Mouse (Mus musculus): Measurements from ENCODE around the gene 2300002M23Rik. TPM values are rescaled to one million over a fixed set of nuclear protein-coding genes. Genes with fewer than 3 reads are reported as not detected.
A peak's percentile ranks its signal among the peaks of the same experiment; 100 is the strongest.

The 2300002M23Rik gene
- polyA plus RNA-seq, 1 experiment from 2014 or later = 0.11 TPM

- 53% methylated on average over 10 of the region's 10 CpGs for WGBS
- no peak for ATAC-seq (ENCODE audit: low read depth)
- Histone ChIP-seq H3K9ac (ENCODE audit: low read length) (no peak overlapping the region), H3K4me2 (ENCODE audit: low read depth, low read length) (no peak overlapping the region), H3K27me3 (ENCODE audit: control insufficient read depth, insufficient read depth, low read depth, low read length) (no peaks in the 10 kb centered on the region), H3K27ac (ENCODE audit: low read length) (no peak overlapping the region), H3K36me3 (ENCODE audit: control insufficient read depth, insufficient read depth, low read length) (no peaks in the 10 kb centered on the region), H3K4me3 (ENCODE audit: low read length) (no peak overlapping the region), H3K4me1 (replicated peaks; ENCODE audit: control insufficient read depth, insufficient read depth, low read length) (no peaks in the 10 kb centered on the region), H3K9me3 (ENCODE audit: control insufficient read depth, low read length) (no peaks in the 10 kb centered on the region)
These were observed 27.7 kb upstream of the 2300002M23Rik start for GRCm38 (mm10) chr17:35539540-35539939.

- Histone ChIP-seq H3K9me3 (ENCODE audit: control insufficient read depth, low read length) (no peaks in the 10 kb centered on the region), H3K4me1 (replicated peaks; ENCODE audit: control insufficient read depth, insufficient read depth, low read length) (no peaks in the 10 kb centered on the region), H3K4me3 (ENCODE audit: low read length) (no peak overlapping the region), H3K36me3 (ENCODE audit: control insufficient read depth, insufficient read depth, low read length) (no peaks in the 10 kb centered on the region), H3K4me2 (ENCODE audit: low read depth, low read length) (no peak overlapping the region), H3K27me3 (ENCODE audit: control insufficient read depth, insufficient read depth, low read depth, low read length) (no peaks in the 10 kb centered on the region), H3K9ac (ENCODE audit: low read length) (no peak overlapping the region), H3K27ac (ENCODE audit: low read length) (no peak overlapping the region)
- ATAC-seq (ENCODE audit: low read depth) = no peak
- WGBS = 76% methylated on average over 15 of the region's 15 CpGs
These were observed 24.4 kb upstream of the 2300002M23Rik start for GRCm38 (mm10) chr17:35542761-35543411.

- 49% methylated on average over 14 of the region's 14 CpGs for WGBS
- no peaks in the 10 kb centered on the region for H3K36me3 ChIP-seq (ENCODE audit: control insufficient read depth, insufficient read depth, low read length)
- H3K4me2 ChIP-seq (ENCODE audit: low read depth, low read length) = 0 out of 2 replicates have a peak overlapping the region, but pooled peaks have one; percentile 4
- no peak for ATAC-seq (ENCODE audit: low read depth)
- H3K27ac ChIP-seq (ENCODE audit: low read length) = no peak overlapping the region
- H3K9me3 ChIP-seq (ENCODE audit: control insufficient read depth, low read length) = no peaks in the 10 kb centered on the region
- no peak overlapping the region for H3K9ac ChIP-seq (ENCODE audit: low read length)
- no peak overlapping the region for H3K4me3 ChIP-seq (ENCODE audit: low read length)
- no peaks in the 10 kb centered on the region for H3K4me1 ChIP-seq (replicated peaks; ENCODE audit: control insufficient read depth, insufficient read depth, low read length)
- no peaks in the 10 kb centered on the region for H3K27me3 ChIP-seq (ENCODE audit: control insufficient read depth, insufficient read depth, low read depth, low read length)
These were observed 23.8 kb upstream of the 2300002M23Rik start for GRCm38 (mm10) chr17:35543412-35543861.

GRCm38 (mm10) chr17:35544001-35544400, 23.2 kb upstream of the 2300002M23Rik start:
- Histone ChIP-seq H3K4me3 (ENCODE audit: low read length) (no peak overlapping the region), H3K4me2 (ENCODE audit: low read depth, low read length) (no peak overlapping the region), H3K9me3 (ENCODE audit: control insufficient read depth, low read length) (no peaks in the 10 kb centered on the region), H3K9ac (ENCODE audit: low read length) (no peak overlapping the region), H3K27ac (ENCODE audit: low read length) (no peak overlapping the region), H3K4me1 (replicated peaks; ENCODE audit: control insufficient read depth, insufficient read depth, low read length) (peaks cover 5% of the 10 kb centered on the region; the same call in 1 of the 2 replicates), H3K27me3 (ENCODE audit: control insufficient read depth, insufficient read depth, low read depth, low read length) (no peaks in the 10 kb centered on the region), H3K36me3 (ENCODE audit: control insufficient read depth, insufficient read depth, low read length) (no peaks in the 10 kb centered on the region)
- no peak for ATAC-seq (ENCODE audit: low read depth)
- 64% methylated on average over 6 of the region's 6 CpGs for WGBS

- H3K4me1 ChIP-seq (replicated peaks; ENCODE audit: control insufficient read depth, insufficient read depth, low read length) = peaks cover 9% of the 10 kb centered on the region
- no peak overlapping the region for H3K4me2 ChIP-seq (ENCODE audit: low read depth, low read length)
- no peak overlapping the region for H3K27ac ChIP-seq (ENCODE audit: low read length)
- WGBS = 33% methylated on average over 6 of the region's 6 CpGs
- no peak overlapping the region for H3K4me3 ChIP-seq (ENCODE audit: low read length)
- no peaks in the 10 kb centered on the region for H3K27me3 ChIP-seq (ENCODE audit: control insufficient read depth, insufficient read depth, low read depth, low read length)
- no peak overlapping the region for H3K9ac ChIP-seq (ENCODE audit: low read length)
- ATAC-seq (ENCODE audit: low read depth) = 0 out of 2 replicates have a peak, but pooled peaks have one; percentile 11
- no peaks in the 10 kb centered on the region for H3K9me3 ChIP-seq (ENCODE audit: control insufficient read depth, low read length)
- no peaks in the 10 kb centered on the region for H3K36me3 ChIP-seq (ENCODE audit: control insufficient read depth, insufficient read depth, low read length)
These were observed 22.6 kb upstream of the 2300002M23Rik start for GRCm38 (mm10) chr17:35544680-35545079.

- no peak overlapping the region for H3K9ac ChIP-seq (ENCODE audit: low read length)
- H3K4me1 ChIP-seq (replicated peaks; ENCODE audit: control insufficient read depth, insufficient read depth, low read length) = peaks cover 14% of the 10 kb centered on the region
- H3K36me3 ChIP-seq (ENCODE audit: control insufficient read depth, insufficient read depth, low read length) = no peaks in the 10 kb centered on the region
- ATAC-seq (ENCODE audit: low read depth) = no peak
- H3K27me3 ChIP-seq (ENCODE audit: control insufficient read depth, insufficient read depth, low read depth, low read length) = no peaks in the 10 kb centered on the region
- H3K4me3 ChIP-seq (ENCODE audit: low read length) = no peak overlapping the region
- no peak overlapping the region for H3K27ac ChIP-seq (ENCODE audit: low read length)
- no peaks in the 10 kb centered on the region for H3K9me3 ChIP-seq (ENCODE audit: control insufficient read depth, low read length)
- no peak overlapping the region for H3K4me2 ChIP-seq (ENCODE audit: low read depth, low read length)
- 71% methylated on average over 2 of the region's 2 CpGs for WGBS
These were observed 19.8 kb upstream of the 2300002M23Rik start for GRCm38 (mm10) chr17:35547465-35547864.

- Histone ChIP-seq H3K9ac (ENCODE audit: low read length) (no peak overlapping the region), H3K4me1 (replicated peaks; ENCODE audit: control insufficient read depth, insufficient read depth, low read length) (peaks cover 14% of the 10 kb centered on the region), H3K27me3 (ENCODE audit: control insufficient read depth, insufficient read depth, low read depth, low read length) (no peaks in the 10 kb centered on the region), H3K27ac (ENCODE audit: low read length) (peak overlapping the region; percentile 45), H3K9me3 (ENCODE audit: control insufficient read depth, low read length) (no peaks in the 10 kb centered on the region), H3K4me3 (ENCODE audit: low read length) (no peak overlapping the region), H3K4me2 (ENCODE audit: low read depth, low read length) (no peak overlapping the region), H3K36me3 (ENCODE audit: control insufficient read depth, insufficient read depth, low read length) (no peaks in the 10 kb centered on the region)
- 26% methylated on average over 5 of the region's 5 CpGs for WGBS
- no peak for ATAC-seq (ENCODE audit: low read depth)
These were observed 18.6 kb upstream of the 2300002M23Rik start for GRCm38 (mm10) chr17:35548636-35549035.

- H3K9ac ChIP-seq (ENCODE audit: low read length) = peak overlapping the region; percentile 33; the same call in 1 of the 2 replicates
- H3K4me1 ChIP-seq (replicated peaks; ENCODE audit: control insufficient read depth, insufficient read depth, low read length) = peaks cover 14% of the 10 kb centered on the region
- H3K4me2 ChIP-seq (ENCODE audit: low read depth, low read length) = peak overlapping the region; percentile 28
- H3K4me3 ChIP-seq (ENCODE audit: low read length) = no peak overlapping the region
- peak overlapping the region; percentile 82 for H3K27ac ChIP-seq (ENCODE audit: low read length)
- ATAC-seq (ENCODE audit: low read depth) = peak; percentile 81
- no peaks in the 10 kb centered on the region for H3K9me3 ChIP-seq (ENCODE audit: control insufficient read depth, low read length)
- 25% methylated on average over 15 of the region's 15 CpGs for WGBS
- no peaks in the 10 kb centered on the region for H3K36me3 ChIP-seq (ENCODE audit: control insufficient read depth, insufficient read depth, low read length)
- no peaks in the 10 kb centered on the region for H3K27me3 ChIP-seq (ENCODE audit: control insufficient read depth, insufficient read depth, low read depth, low read length)
These were observed 17.7 kb upstream of the 2300002M23Rik start for GRCm38 (mm10) chr17:35549437-35550142.

- H3K4me2 ChIP-seq (ENCODE audit: low read depth, low read length) = no peak overlapping the region; the same call in 1 of the 2 replicates
- 93% methylated on average over 4 of the region's 4 CpGs for WGBS
- H3K9ac ChIP-seq (ENCODE audit: low read length) = 0 out of 2 replicates have a peak overlapping the region, but pooled peaks have one; percentile 33
- ATAC-seq (ENCODE audit: low read depth) = no peak
- H3K36me3 ChIP-seq (ENCODE audit: control insufficient read depth, insufficient read depth, low read length) = no peaks in the 10 kb centered on the region
- H3K9me3 ChIP-seq (ENCODE audit: control insufficient read depth, low read length) = no peaks in the 10 kb centered on the region; the same call in 1 of the 2 replicates
- H3K4me1 ChIP-seq (replicated peaks; ENCODE audit: control insufficient read depth, insufficient read depth, low read length) = peaks cover 14% of the 10 kb centered on the region
- no peak overlapping the region for H3K4me3 ChIP-seq (ENCODE audit: low read length)
- H3K27me3 ChIP-seq (ENCODE audit: control insufficient read depth, insufficient read depth, low read depth, low read length) = no peaks in the 10 kb centered on the region
- peak overlapping the region; percentile 82 for H3K27ac ChIP-seq (ENCODE audit: low read length)
These were observed 17.1 kb upstream of the 2300002M23Rik start for GRCm38 (mm10) chr17:35550143-35550494.

Data from lung, embryonic 16.5 days (tissue).